Mouse (Mus musculus) CH12.LX (cell line): ENCODE measurements at regions not wholly inside any gene's neighbourhood (a gene's known extent, or its start where the extent isn't known, plus 50 kb on each side); places are given as distances from the start of the nearest gene placed in this dataset.

Experiments
- DNase-seq: peaks from one replicate; pipeline ENCODE4 v3.0.0-alpha.2; 2013; ENCODE audit errors: extremely low read depth
- H3K27ac ChIP-seq: 2 replicates; pipeline ENCODE4 v1.5.1; 2012; ENCODE audit warnings: low read depth, mild to moderate bottlenecking, control low read depth, moderate library complexity; ENCODE audit not compliant: insufficient read depth
- H3K27me3 ChIP-seq: replicated peaks from 2 replicates; pipeline ENCODE3; 2012; ENCODE audit warnings: inconsistent platforms
- H3K36me3 ChIP-seq, 2 experiments: replicated peaks in 1 of 2; 2 replicates each; pipeline versions ENCODE3 to v1.6.1; 2012; ENCODE audit warnings: inconsistent platforms in 1 of 2, low read length in 1 of 2, mild to moderate bottlenecking in 1 of 2, mixed read lengths in 1 of 2, moderate library complexity in 1 of 2; ENCODE audit not compliant: control insufficient read depth in 1 of 2, insufficient read depth in 1 of 2
- H3K4me1 ChIP-seq, 2 experiments: 2 replicates each; pipeline ENCODE4 v1.6.1; 2012; ENCODE audit warnings: inconsistent platforms in 1 of 2, moderate library complexity in 1 of 2; ENCODE audit not compliant: insufficient read depth in 2 of 2, control insufficient read depth in 1 of 2
- H3K4me2 ChIP-seq: 2 replicates; pipeline ENCODE4 v1.6.1; 2012; ENCODE audit warnings: low read depth, mild to moderate bottlenecking, control low read depth; ENCODE audit not compliant: poor library complexity, insufficient read depth, severe bottlenecking
- H3K4me3 ChIP-seq, 3 experiments: fragments of 150-350 bp in 1 of 3; sonication (generic) in 1 of 3; replicated peaks in 1 of 3; 2 replicates each; pipeline versions ENCODE3 to v1.5.1; 2011 to 2012; ENCODE audit warnings: low read depth in 2 of 3, low read length in 2 of 3, mild to moderate bottlenecking in 2 of 3, moderate library complexity in 2 of 3, control low read depth in 1 of 3, improper control_type of control experiment in 1 of 3, inconsistent platforms in 1 of 3, mixed read lengths in 1 of 3; ENCODE audit not compliant: poor library complexity in 1 of 3
- H3K79me2 ChIP-seq: replicated peaks from 2 replicates; pipeline ENCODE4 v1.6.1; 2012; ENCODE audit warnings: mild to moderate bottlenecking, moderate library complexity; ENCODE audit not compliant: control insufficient read depth, poor library complexity, insufficient read depth, severe bottlenecking; ENCODE audit errors: extremely low read depth
- H3K9ac ChIP-seq: 2 replicates; pipeline ENCODE4 v1.6.1; 2012; ENCODE audit warnings: low read depth, mild to moderate bottlenecking, control low read depth, moderate library complexity; ENCODE audit not compliant: insufficient read depth
- H3K9me3 ChIP-seq: replicated peaks from 2 replicates; pipeline ENCODE3; 2012; ENCODE audit warnings: low read length, inconsistent platforms, mixed read lengths
- BHLHE40 ChIP-seq: IDR thresholded peaks from 2 replicates; pipeline ENCODE4 v1.6.1; 2011; ENCODE audit warnings: mild to moderate bottlenecking, low read depth, low read length, improper control_type of control experiment
- CHD1 ChIP-seq: IDR thresholded peaks from 2 replicates; pipeline ENCODE4 v1.6.1; 2012; ENCODE audit warnings: low read depth, low read length, improper control_type of control experiment, inconsistent platforms
- CHD2 ChIP-seq: IDR thresholded peaks from 2 replicates; pipeline ENCODE4 v1.6.1; 2011; ENCODE audit warnings: low read length, improper control_type of control experiment
- CTCF ChIP-seq, 2 experiments: IDR thresholded peaks in 1 of 2; conservative IDR thresholded peaks in 1 of 2; 2 replicates each; pipeline ENCODE4 v1.5.1; 2011 to 2012; ENCODE audit warnings: low read depth in 2 of 2, low read length in 2 of 2, improper control_type of control experiment in 1 of 2, inconsistent platforms in 1 of 2, mild to moderate bottlenecking in 1 of 2, moderate library complexity in 1 of 2
- ELF1 ChIP-seq: IDR thresholded peaks from 2 replicates; pipeline ENCODE4 v1.6.1; 2014; ENCODE audit warnings: low read depth, mild to moderate bottlenecking, inconsistent platforms, low read length, improper control_type of control experiment
- EP300 ChIP-seq: IDR thresholded peaks from 2 replicates; pipeline ENCODE4 v1.6.1; 2011; ENCODE audit warnings: low read length, improper control_type of control experiment
- ETS1 ChIP-seq: conservative IDR thresholded peaks from 2 replicates; pipeline ENCODE4 v1.6.1; 2012; ENCODE audit warnings: low read depth, mild to moderate bottlenecking, inconsistent platforms, low read length, improper control_type of control experiment, moderate library complexity
- GABPA ChIP-seq: IDR thresholded peaks from 2 replicates; pipeline ENCODE4 v1.6.1; 2012; ENCODE audit warnings: low read depth, low read length, improper control_type of control experiment, inconsistent platforms; ENCODE audit not compliant: insufficient replicate concordance
- IRF4 ChIP-seq: IDR thresholded peaks from 2 replicates; pipeline ENCODE4 v1.6.1; 2014; ENCODE audit warnings: low read depth, mild to moderate bottlenecking, inconsistent platforms, low read length, improper control_type of control experiment
- JUN ChIP-seq: IDR thresholded peaks from 2 replicates; pipeline ENCODE4 v1.6.1; 2011; ENCODE audit warnings: low read depth, mild to moderate bottlenecking, low read length, improper control_type of control experiment, moderate library complexity; ENCODE audit not compliant: insufficient read depth
- KAT2A ChIP-seq: IDR thresholded peaks from 2 replicates; pipeline ENCODE4 v1.6.1; 2012; ENCODE audit warnings: low read length, improper control_type of control experiment, inconsistent platforms; ENCODE audit not compliant: insufficient replicate concordance
- MAFK ChIP-seq: IDR thresholded peaks from 2 replicates; pipeline ENCODE4 v1.6.1; 2011; ENCODE audit warnings: low read length, improper control_type of control experiment; ENCODE audit not compliant: insufficient replicate concordance
- MAX ChIP-seq: IDR thresholded peaks from 2 replicates; pipeline ENCODE4 v1.6.1; 2011; ENCODE audit warnings: low read length, improper control_type of control experiment
- MEF2A ChIP-seq: IDR thresholded peaks from 2 replicates; pipeline ENCODE4 v1.6.1; 2014; ENCODE audit warnings: low read depth, mild to moderate bottlenecking, inconsistent platforms, low read length, improper control_type of control experiment, borderline replicate concordance
- MXI1 ChIP-seq: IDR thresholded peaks from 2 replicates; pipeline ENCODE4 v1.6.1; 2011; ENCODE audit warnings: mild to moderate bottlenecking, low read depth, low read length, improper control_type of control experiment
- MYC ChIP-seq: IDR thresholded peaks from 2 replicates; pipeline ENCODE4 v1.6.1; 2011; ENCODE audit warnings: low read depth, mild to moderate bottlenecking, improper control_type of control experiment, low read length
- NELFE ChIP-seq: IDR thresholded peaks from 2 replicates; pipeline ENCODE4 v1.6.1; 2011; ENCODE audit warnings: low read depth, low read length, improper control_type of control experiment
- NRF1 ChIP-seq: IDR thresholded peaks from 2 replicates; pipeline ENCODE4 v1.6.1; 2014; ENCODE audit warnings: low read depth, mild to moderate bottlenecking, inconsistent platforms, low read length, improper control_type of control experiment, moderate library complexity
- PAX5 ChIP-seq: IDR thresholded peaks from 2 replicates; pipeline ENCODE4 v1.6.1; 2012; ENCODE audit warnings: low read length, inconsistent platforms, mixed read lengths
- POLR2A ChIP-seq: IDR thresholded peaks from 2 replicates; pipeline ENCODE4 v1.6.1; 2011; ENCODE audit warnings: low read depth, mild to moderate bottlenecking, improper control_type of control experiment, low read length
- POLR2AphosphoS2 ChIP-seq: IDR thresholded peaks from 2 replicates; pipeline ENCODE4 v1.6.1; 2011; ENCODE audit warnings: low read depth, low read length, improper control_type of control experiment
- RCOR1 ChIP-seq: conservative IDR thresholded peaks from 2 replicates; pipeline ENCODE4 v1.6.1; 2012; ENCODE audit warnings: low read depth, mild to moderate bottlenecking, inconsistent platforms, low read length, improper control_type of control experiment
- TCF12 ChIP-seq: IDR thresholded peaks from 2 replicates; pipeline ENCODE4 v1.6.1; 2014; ENCODE audit warnings: low read depth, mild to moderate bottlenecking, inconsistent platforms, low read length, improper control_type of control experiment
- UBTF ChIP-seq: IDR thresholded peaks from 2 replicates; pipeline ENCODE4 v1.6.1; 2012; ENCODE audit warnings: low read depth, mild to moderate bottlenecking, inconsistent platforms, low read length, improper control_type of control experiment, moderate library complexity
- USF1 ChIP-seq: IDR thresholded peaks from 2 replicates; pipeline ENCODE4 v1.6.1; 2014; ENCODE audit warnings: low read depth, mild to moderate bottlenecking, inconsistent platforms, low read length, improper control_type of control experiment
- USF2 ChIP-seq: conservative IDR thresholded peaks from 2 replicates; pipeline ENCODE4 v1.6.1; 2011; ENCODE audit warnings: low read depth, low read length, improper control_type of control experiment
- ZKSCAN1 ChIP-seq: IDR thresholded peaks from 2 replicates; pipeline ENCODE4 v1.6.1; 2012; ENCODE audit warnings: low read depth, inconsistent platforms, low read length, improper control_type of control experiment, borderline replicate concordance
- ZNF384 ChIP-seq: IDR thresholded peaks from 2 replicates; pipeline ENCODE4 v1.6.1; 2012; ENCODE audit warnings: low read depth, low read length, improper control_type of control experiment, inconsistent platforms
- dilution Hi-C: fragments of 300-500 bp; cut with MboI; formaldehyde crosslinking; loops from 2 replicates; pipeline ENCODE4 v1.14.3; 2020; ENCODE audit warnings: low sequenced_read_pairs; ENCODE audit not compliant: extremely low pct_unique_long_range_greater_than_20kb, extremely low pct_ligation_motif_present
- in situ Hi-C: fragments of 300-500 bp; cut with MboI; formaldehyde crosslinking; loops from 3 replicates; pipeline ENCODE4 v1.14.3; 2019; ENCODE audit warnings: low sequenced_read_pairs, low pct_ligation_motif_present, low pct_unique_long_range_greater_than_20kb, mixed read lengths

- Histone ChIP-seq H3K9ac (no peak overlapping the region), H3K4me3 (no peak overlapping the region), H3K79me2 (no peaks in the 10 kb centered on the region), H3K4me1 (no peaks in the 10 kb centered on the region), H3K4me2 (no peak overlapping the region), H3K36me3 (no peaks in the 10 kb centered on the region), H3K27ac (no peak overlapping the region), H3K27me3 (peaks cover 77% of the 10 kb centered on the region), H3K9me3 (no peaks in the 10 kb centered on the region)
- DNase-seq = no peak
- dilution Hi-C loops (no loop called here), in situ Hi-C loops (loop anchor here (25.0 kb wide), 1 partner anchor 388 kb away; no protein-coding TSS in a partner anchor)
- TF ChIP-seq MYC (no peak), ZNF384 (no peak), PAX5 (no peak), GABPA (no peak), KAT2A (no peak), ELF1 (no peak), MAFK (no peak), NRF1 (no peak), POLR2A (no peak), USF1 (no peak), CHD1 (no peak), USF2 (no peak), MEF2A (no peak), CTCF (conservative IDR thresholded peaks at IDR 0.05 in 1 of 2, IDR thresholded peaks at IDR 0.05 in 1 of 2; ENCODE audit: low read depth in 2 of 2, low read length in 2 of 2) (no peak), TCF12 (no peak)
These were observed 125.4 kb upstream of the 1700012A03Rik start for GRCm38 (mm10) chr6:31924669-31925046.

GRCm38 (mm10) chr6:31923951-31924668 lies 125.9 kb upstream of the 1700012A03Rik start:
- dilution Hi-C loops = no loop called here
- in situ Hi-C loops = no loop called here

More at GRCm38 (mm10) chr6:31923951-31924668, 125.9 kb upstream of the 1700012A03Rik start:
- no peaks in the 10 kb centered on the region for H3K79me2 ChIP-seq
- H3K4me3 ChIP-seq = no peak overlapping the region
- no peak for DNase-seq
- TF ChIP-seq ETS1 (no peak), CHD2 (no peak), USF2 (no peak), USF1 (no peak), TCF12 (no peak), IRF4 (no peak), CTCF (conservative IDR thresholded peaks at IDR 0.05 in 1 of 2, IDR thresholded peaks at IDR 0.05 in 1 of 2; ENCODE audit: low read depth in 2 of 2, low read length in 2 of 2) (no peak), NELFE (no peak), BHLHE40 (no peak), GABPA (no peak), PAX5 (no peak), MAFK (no peak), MXI1 (no peak), ZKSCAN1 (no peak), JUN (no peak), RCOR1 (no peak), EP300 (no peak), MAX (no peak), UBTF (no peak), POLR2AphosphoS2 (no peak)
- H3K9ac ChIP-seq = no peak overlapping the region
- H3K27me3 ChIP-seq = peaks cover 78% of the 10 kb centered on the region
- H3K4me1 ChIP-seq = no peaks in the 10 kb centered on the region
- H3K9me3 ChIP-seq = no peaks in the 10 kb centered on the region
- H3K4me2 ChIP-seq = no peak overlapping the region
- no peak overlapping the region for H3K27ac ChIP-seq
- no peaks in the 10 kb centered on the region for H3K36me3 ChIP-seq
